Mouse (Mus musculus) stomach, embryonic 16.5 days (tissue): ENCODE measurements around the gene Btbd17. TPM values are rescaled to one million over a fixed set of nuclear protein-coding genes. Genes with fewer than 3 reads are reported as not detected.

Experiments
- ATAC-seq: fragments of 200-750 bp; cut with Nextera tagmentation; 2 replicates; pipeline ENCODE4 v1.8.0; 2017; ENCODE audit warnings: moderate number of reproducible peaks, moderate TSS enrichment; ENCODE audit not compliant: insufficient read depth, low FRiP score
- H3K27ac ChIP-seq: fragments of 300-500 bp; sonication (generic); 2 replicates; pipeline ENCODE4 v1.5.1; 2014; ENCODE audit warnings: low read length
- H3K27me3 ChIP-seq: fragments of 300-500 bp; sonication (generic); 2 replicates; pipeline ENCODE4 v1.6.1; 2014; ENCODE audit warnings: low read length, control low read depth, mixed read lengths; ENCODE audit not compliant: control insufficient read depth, insufficient read depth
- H3K36me3 ChIP-seq: fragments of 300-500 bp; sonication (generic); 2 replicates; pipeline ENCODE4 v1.6.1; 2014; ENCODE audit warnings: low read length; ENCODE audit not compliant: control insufficient read depth, insufficient read depth
- H3K4me1 ChIP-seq: fragments of 300-500 bp; sonication (generic); 2 replicates; pipeline ENCODE4 v1.6.1; 2014; ENCODE audit warnings: low read length, control low read depth, mixed read lengths; ENCODE audit not compliant: control insufficient read depth, insufficient read depth
- H3K4me2 ChIP-seq: fragments of 300-500 bp; sonication (generic); 2 replicates; pipeline ENCODE4 v1.6.1; 2014; ENCODE audit warnings: low read depth, low read length, mixed read lengths
- H3K4me3 ChIP-seq: fragments of 300-500 bp; sonication (generic); replicated peaks from 2 replicates; pipeline ENCODE4 v1.5.1; 2014; ENCODE audit warnings: mild to moderate bottlenecking, low read length
- H3K9ac ChIP-seq: fragments of 300-500 bp; sonication (generic); 2 replicates; pipeline ENCODE4 v1.6.1; 2014; ENCODE audit warnings: low read length
- H3K9me3 ChIP-seq: fragments of 300-500 bp; sonication (generic); replicated peaks from 2 replicates; pipeline ENCODE4 v1.6.1; 2016; ENCODE audit warnings: low read length, control low read depth; ENCODE audit not compliant: control insufficient read depth
- WGBS: fragments of 180-500 bp; shearing (Covaris S2); extraction: QIAGEN DNeasy Blood & Tissue Kit; methylation state at CpG from one replicate; pipeline ENCODE4 v1.1.7; 2014; 5-methylcytosine and 5-hydroxymethylcytosine counted together
- polyA plus RNA-seq: library from polyadenylated mRNA; unstranded; fragments of >200 nt; fragmentation: Nextera tagmentation; extraction: Ambion mirVana; gene quantifications from 2 replicates; pipeline ENCODE4 v1.2.1, GENCODE M21; 2015

The Btbd17 gene
- polyA plus RNA-seq, 1 experiment from 2014 or later = 1.3 TPM

DNA sequence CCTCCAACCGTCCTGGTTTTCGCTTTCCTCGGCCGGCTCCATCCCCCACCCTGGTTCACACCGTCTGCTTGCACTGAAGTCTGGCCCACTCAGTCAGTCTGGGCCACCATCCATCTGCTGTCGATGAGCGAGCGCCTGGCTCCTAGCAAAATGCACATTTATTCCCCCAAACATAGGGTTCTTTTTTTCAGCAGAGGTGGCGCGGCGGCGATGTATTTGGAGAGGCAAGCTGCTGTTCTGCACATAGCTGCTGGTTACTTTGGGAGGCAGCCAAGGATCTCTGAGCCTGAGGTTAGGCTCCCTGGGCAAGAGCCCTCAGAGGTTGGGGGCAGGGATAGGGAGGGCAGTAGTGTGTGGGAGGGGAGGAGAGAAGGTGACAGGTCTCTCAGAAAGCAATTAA is 27.0 kb upstream of the Btbd17 start:
- H3K27me3 ChIP-seq = no peaks in the 10 kb centered on the region
- ATAC-seq = peak; percentile 43; the same call in 1 of the 2 replicates
- H3K4me2 ChIP-seq = peak overlapping the region; percentile 13; the same call in 1 of the 2 replicates
- H3K4me1 ChIP-seq = peaks cover 8% of the 10 kb centered on the region; the same call in 1 of the 2 replicates
- no peaks in the 10 kb centered on the region for H3K36me3 ChIP-seq
- H3K27ac ChIP-seq = no peak overlapping the region
- H3K4me3 ChIP-seq = no peak overlapping the region
- WGBS = 51% methylated on average over 12 of the region's 12 CpGs
- H3K9ac ChIP-seq = no peak overlapping the region
- H3K9me3 ChIP-seq = no peaks in the 10 kb centered on the region

DNA sequence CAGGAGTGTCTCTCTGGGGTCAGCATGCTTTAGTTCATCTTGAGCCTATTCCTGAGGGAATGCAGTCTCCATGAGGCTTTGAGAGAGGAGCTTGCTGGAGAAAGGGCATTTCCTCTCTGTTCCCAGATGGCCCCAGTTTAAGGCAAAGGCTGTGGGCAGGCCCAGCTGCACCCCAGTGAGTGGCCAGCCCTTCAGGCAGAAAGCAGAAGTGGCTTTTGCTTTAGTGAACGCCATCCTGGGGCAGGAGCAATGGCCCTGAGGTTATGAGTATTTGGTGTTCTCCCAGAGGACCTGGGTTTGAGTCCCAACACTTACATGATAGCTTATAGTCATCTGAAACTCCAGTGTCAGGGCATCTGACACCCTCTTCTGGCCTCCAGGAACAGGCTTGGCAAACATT is 25.6 kb upstream of the Btbd17 start:
- 64% methylated on average over 1 of the region's 1 CpGs for WGBS
- H3K36me3 ChIP-seq = no peaks in the 10 kb centered on the region
- no peak overlapping the region for H3K9ac ChIP-seq
- H3K4me3 ChIP-seq = no peak overlapping the region
- no peaks in the 10 kb centered on the region for H3K27me3 ChIP-seq
- no peak overlapping the region for H3K27ac ChIP-seq
- H3K9me3 ChIP-seq = no peaks in the 10 kb centered on the region
- no peak overlapping the region for H3K4me2 ChIP-seq
- peaks cover 5% of the 10 kb centered on the region; the same call in 1 of the 2 replicates for H3K4me1 ChIP-seq
- no peak for ATAC-seq

GRCm38 (mm10) chr11:114820444-114820843 is 24.7 kb upstream of the Btbd17 start:
- H3K9me3 ChIP-seq = no peaks in the 10 kb centered on the region
- no peaks in the 10 kb centered on the region for H3K36me3 ChIP-seq
- WGBS = 35% methylated on average over 3 of the region's 3 CpGs
- H3K27ac ChIP-seq = no peak overlapping the region
- no peak overlapping the region for H3K9ac ChIP-seq
- no peak overlapping the region for H3K4me3 ChIP-seq
- H3K27me3 ChIP-seq = no peaks in the 10 kb centered on the region
- ATAC-seq = no peak
- H3K4me2 ChIP-seq = no peak overlapping the region
- H3K4me1 ChIP-seq = peaks cover 5% of the 10 kb centered on the region; the same call in 1 of the 2 replicates

GRCm38 (mm10) chr11:114819110-114819509 is 23.4 kb upstream of the Btbd17 start:
- no peaks in the 10 kb centered on the region for H3K36me3 ChIP-seq
- H3K4me3 ChIP-seq = no peak overlapping the region
- H3K27me3 ChIP-seq = no peaks in the 10 kb centered on the region
- 46% methylated on average over 2 of the region's 2 CpGs for WGBS
- H3K4me1 ChIP-seq = peaks cover 8% of the 10 kb centered on the region; the same call in 1 of the 2 replicates
- no peak overlapping the region for H3K27ac ChIP-seq
- H3K4me2 ChIP-seq = no peak overlapping the region
- H3K9me3 ChIP-seq = no peaks in the 10 kb centered on the region
- H3K9ac ChIP-seq = no peak overlapping the region
- no peak for ATAC-seq

GRCm38 (mm10) chr11:114818185-114818584 is 22.4 kb upstream of the Btbd17 start:
- no peak overlapping the region for H3K4me2 ChIP-seq

DNA sequence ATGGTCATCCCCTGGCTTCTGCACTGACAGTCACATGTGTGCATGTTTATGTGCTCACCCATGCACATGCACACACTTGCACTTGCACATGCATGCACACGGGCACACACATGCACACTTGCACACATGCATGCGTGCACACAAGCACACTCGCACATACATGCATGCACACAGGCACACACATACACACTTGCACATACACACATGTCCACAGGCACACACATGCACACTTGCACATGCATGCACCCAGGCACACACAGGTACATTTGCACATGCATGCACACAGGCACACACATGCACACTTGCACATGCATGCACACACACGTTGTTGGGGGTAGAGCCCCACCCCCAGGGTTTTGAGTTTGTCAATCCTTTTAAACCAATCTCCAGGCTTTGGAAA is 21.2 kb upstream of the Btbd17 start:
- Histone ChIP-seq H3K4me1 (0 out of 2 replicates have a peak, but pooled peaks cover 3% of the 10 kb centered on the region), H3K27me3 (no peaks in the 10 kb centered on the region), H3K27ac (no peak overlapping the region), H3K4me2 (no peak overlapping the region), H3K9ac (no peak overlapping the region), H3K4me3 (no peak overlapping the region), H3K9me3 (no peaks in the 10 kb centered on the region), H3K36me3 (no peaks in the 10 kb centered on the region)
- WGBS = 91% methylated on average over 4 of the region's 4 CpGs
- ATAC-seq = no peak

More at GRCm38 (mm10) chr11:114818185-114818584, 22.4 kb upstream of the Btbd17 start:
- peaks cover 5% of the 10 kb centered on the region; the same call in 1 of the 2 replicates for H3K4me1 ChIP-seq
- no peak overlapping the region for H3K27ac ChIP-seq
- no peaks in the 10 kb centered on the region for H3K27me3 ChIP-seq
- H3K9me3 ChIP-seq = no peaks in the 10 kb centered on the region
- WGBS = 84% methylated on average over 7 of the region's 7 CpGs
- H3K4me3 ChIP-seq = no peak overlapping the region
- no peak overlapping the region for H3K9ac ChIP-seq
- no peak for ATAC-seq
- H3K36me3 ChIP-seq = no peaks in the 10 kb centered on the region

- H3K27ac ChIP-seq = no peak overlapping the region
- 68% methylated on average over 11 of the region's 11 CpGs for WGBS
Measured at GRCm38 (mm10) chr11:114814873-114815592, 19.3 kb upstream of the Btbd17 start.

DNA sequence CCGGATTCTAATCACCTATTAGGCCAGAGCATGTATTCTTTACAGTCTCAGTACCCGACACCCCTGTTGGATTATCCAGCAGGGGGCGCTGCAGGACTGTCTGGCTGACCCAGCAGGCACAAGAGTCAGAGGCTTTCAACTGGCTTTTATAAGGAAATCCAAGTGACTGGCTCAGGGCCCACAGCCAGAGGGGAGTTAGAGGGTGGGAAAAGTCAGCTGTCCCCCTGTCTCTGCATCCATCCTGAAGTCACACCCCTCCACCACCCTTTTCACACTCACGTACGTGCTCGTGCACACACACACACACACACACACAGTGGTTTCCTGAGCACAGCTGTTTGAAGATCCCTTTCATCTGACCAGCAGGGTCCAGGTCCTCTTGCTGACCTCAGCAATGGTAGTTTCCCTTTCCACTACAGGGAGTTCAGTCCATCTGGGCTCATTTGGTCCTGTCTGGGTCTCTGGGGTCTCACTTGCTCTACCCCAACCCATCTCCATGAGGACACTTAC is 17.0 kb upstream of the Btbd17 start:
- no peaks in the 10 kb centered on the region for H3K36me3 ChIP-seq
- H3K4me3 ChIP-seq = no peak overlapping the region
- no peak overlapping the region for H3K9ac ChIP-seq
- H3K9me3 ChIP-seq = no peaks in the 10 kb centered on the region
- ATAC-seq = peak; percentile 65; the same call in 1 of the 2 replicates
- peaks cover 8% of the 10 kb centered on the region for H3K4me1 ChIP-seq
- no peak overlapping the region for H3K4me2 ChIP-seq
- 17% methylated on average over 6 of the region's 6 CpGs for WGBS
- no peak overlapping the region for H3K27ac ChIP-seq
- no peaks in the 10 kb centered on the region for H3K27me3 ChIP-seq

More at GRCm38 (mm10) chr11:114814873-114815592, 19.3 kb upstream of the Btbd17 start:
- no peaks in the 10 kb centered on the region for H3K9me3 ChIP-seq
- no peaks in the 10 kb centered on the region for H3K36me3 ChIP-seq
- H3K9ac ChIP-seq = no peak overlapping the region
- ATAC-seq = no peak
- H3K4me2 ChIP-seq = no peak overlapping the region
- no peak overlapping the region for H3K4me3 ChIP-seq
- 0 out of 2 replicates have a peak, but pooled peaks cover 3% of the 10 kb centered on the region for H3K4me1 ChIP-seq
- H3K27me3 ChIP-seq = no peaks in the 10 kb centered on the region

GRCm38 (mm10) chr11:114810344-114810743 is 14.6 kb upstream of the Btbd17 start:
- Histone ChIP-seq H3K4me1 (peaks cover 13% of the 10 kb centered on the region), H3K36me3 (no peaks in the 10 kb centered on the region), H3K27ac (no peak overlapping the region), H3K4me2 (no peak overlapping the region), H3K4me3 (no peak overlapping the region), H3K27me3 (no peaks in the 10 kb centered on the region), H3K9me3 (no peaks in the 10 kb centered on the region), H3K9ac (no peak overlapping the region)
- 28% methylated on average over 4 of the region's 4 CpGs for WGBS
- ATAC-seq = no peak
